Mouse (Mus musculus): Measurements from ENCODE around the gene Rcbtb2. TPM values are rescaled to one million over a fixed set of nuclear protein-coding genes. Genes with fewer than 3 reads are reported as not detected.

Rcbtb2 gene
- total RNA-seq, 2 experiments from 2014 or later = 35.9 to 69.2 TPM

GRCm38 (mm10) chr14:73143710-73144420, 21.0 kb downstream of the Rcbtb2 start:
- ATAC-seq (ENCODE audit: poor library complexity, severe bottlenecking) = peak; percentile 25; the same call in 1 of the 2 replicates

DNA sequence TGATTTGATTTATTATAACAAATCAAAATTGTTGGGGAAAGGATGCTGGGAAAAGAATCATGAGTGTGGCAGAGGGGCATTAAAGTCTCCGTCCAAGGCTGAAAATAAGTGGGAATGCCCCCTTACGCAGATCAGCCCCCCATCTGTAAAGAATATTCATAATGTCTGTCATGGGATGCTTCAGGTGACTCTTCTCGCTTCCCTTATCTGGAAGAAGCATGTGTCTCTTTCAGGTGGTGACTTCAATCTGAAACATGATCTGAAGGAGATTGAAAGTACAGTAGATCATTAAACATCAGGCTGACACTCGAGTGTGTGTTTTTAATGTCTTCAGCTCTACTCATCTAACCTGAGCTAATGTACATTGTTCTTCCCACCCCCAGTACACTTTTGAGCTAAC, 22.7 kb downstream of the Rcbtb2 start:
- no peak for ATAC-seq (ENCODE audit: poor library complexity, severe bottlenecking)

- ATAC-seq (ENCODE audit: poor library complexity, severe bottlenecking) = no peak
Measured at GRCm38 (mm10) chr14:73146721-73147120, 23.9 kb downstream of the Rcbtb2 start.

GRCm38 (mm10) chr14:73148125-73148524, 25.3 kb downstream of the Rcbtb2 start:
- ATAC-seq (ENCODE audit: poor library complexity, severe bottlenecking) = no peak

DNA sequence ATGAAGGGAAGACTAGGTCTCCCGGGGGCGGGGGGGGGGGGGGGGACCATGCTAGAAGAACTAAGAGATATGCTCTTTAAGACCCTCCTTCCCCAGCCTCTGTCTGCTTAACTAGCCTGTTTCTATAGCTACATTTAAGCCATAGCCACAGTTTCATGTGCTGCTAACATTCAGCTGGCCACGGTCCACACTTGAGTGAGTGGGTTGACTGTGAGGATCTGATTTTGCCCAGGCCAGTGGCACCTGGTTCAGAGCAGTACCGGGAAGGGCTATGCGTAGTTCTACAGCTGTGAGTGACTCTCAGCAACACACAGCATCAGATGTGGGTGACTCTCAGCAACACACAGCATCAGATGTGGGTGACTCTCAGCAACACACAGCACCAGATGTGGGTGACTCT, 38.5 kb downstream of the Rcbtb2 start:
- no peak for ATAC-seq (ENCODE audit: poor library complexity, severe bottlenecking)

- ATAC-seq (ENCODE audit: poor library complexity, severe bottlenecking) = peak; percentile 94
Measured at GRCm38 (mm10) chr14:73162192-73162800, 39.5 kb downstream of the Rcbtb2 start.

- ATAC-seq (ENCODE audit: poor library complexity, severe bottlenecking) = peak; percentile 33; the same call in 1 of the 2 replicates
Measured at GRCm38 (mm10) chr14:73163363-73163998, 40.6 kb downstream of the Rcbtb2 start.

- no peak for ATAC-seq (ENCODE audit: poor library complexity, severe bottlenecking)
Measured at GRCm38 (mm10) chr14:73165136-73165535, 42.3 kb downstream of the Rcbtb2 start.

DNA sequence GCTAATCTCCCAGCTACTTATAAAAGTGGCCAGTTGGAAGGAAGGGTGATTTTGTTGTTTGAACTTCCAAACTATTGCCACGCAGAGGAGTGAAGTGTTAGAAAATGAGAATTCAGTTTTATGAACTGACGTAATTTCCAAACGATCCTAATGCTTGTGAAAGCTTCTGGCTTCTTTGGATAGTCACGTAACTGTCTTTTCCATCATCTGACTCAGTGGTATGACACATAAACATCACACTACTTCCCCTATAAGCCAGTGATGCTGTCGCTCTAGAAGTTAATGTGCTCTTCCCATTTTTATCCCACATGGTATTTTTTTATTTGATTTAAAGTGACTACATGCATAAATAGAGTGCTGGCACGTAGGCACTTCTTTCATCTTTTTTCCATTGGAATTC, 45.8 kb downstream of the Rcbtb2 start:
- peak; percentile 56 for ATAC-seq (ENCODE audit: poor library complexity, severe bottlenecking)

- ATAC-seq (ENCODE audit: poor library complexity, severe bottlenecking) = no peak
Measured at GRCm38 (mm10) chr14:73169926-73170844, 47.3 kb downstream of the Rcbtb2 start.

- peak; percentile 60 for ATAC-seq (ENCODE audit: poor library complexity, severe bottlenecking)
Measured at GRCm38 (mm10) chr14:73172196-73173011, 49.6 kb downstream of the Rcbtb2 start.

- no peak for ATAC-seq (ENCODE audit: poor library complexity, severe bottlenecking)
Measured at GRCm38 (mm10) chr14:73173662-73174061, 50.8 kb downstream of the Rcbtb2 start.

GRCm38 (mm10) chr14:73174091-73174995, 51.5 kb downstream of the Rcbtb2 start:
- ATAC-seq (ENCODE audit: poor library complexity, severe bottlenecking) = no peak

- no peak for ATAC-seq (ENCODE audit: poor library complexity, severe bottlenecking)
Measured at GRCm38 (mm10) chr14:73175031-73175430, 52.2 kb downstream of the Rcbtb2 start.

DNA sequence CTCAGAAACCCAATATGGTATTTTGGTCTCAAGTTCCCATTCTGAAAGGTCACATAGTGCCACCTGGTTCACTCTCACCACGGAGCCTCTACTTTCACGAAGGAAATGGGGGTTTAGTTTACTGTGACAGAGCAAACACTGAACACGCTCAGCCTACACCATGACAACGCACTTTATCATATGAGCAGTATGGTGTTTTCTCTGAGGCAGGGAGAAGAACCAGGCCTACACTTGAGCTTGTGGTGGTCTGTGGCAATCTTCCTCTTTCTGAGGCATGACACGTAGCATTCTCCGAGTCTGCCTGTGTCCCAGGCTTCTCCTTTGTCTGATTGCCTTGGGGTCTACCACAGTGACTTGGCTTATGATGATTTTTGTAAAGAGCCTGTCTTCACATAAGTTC, 53.0 kb downstream of the Rcbtb2 start:
- peak; percentile 85 for ATAC-seq (ENCODE audit: poor library complexity, severe bottlenecking)

- ATAC-seq (ENCODE audit: poor library complexity, severe bottlenecking) = no peak
Measured at GRCm38 (mm10) chr14:73176266-73176665, 53.4 kb downstream of the Rcbtb2 start.

DNA sequence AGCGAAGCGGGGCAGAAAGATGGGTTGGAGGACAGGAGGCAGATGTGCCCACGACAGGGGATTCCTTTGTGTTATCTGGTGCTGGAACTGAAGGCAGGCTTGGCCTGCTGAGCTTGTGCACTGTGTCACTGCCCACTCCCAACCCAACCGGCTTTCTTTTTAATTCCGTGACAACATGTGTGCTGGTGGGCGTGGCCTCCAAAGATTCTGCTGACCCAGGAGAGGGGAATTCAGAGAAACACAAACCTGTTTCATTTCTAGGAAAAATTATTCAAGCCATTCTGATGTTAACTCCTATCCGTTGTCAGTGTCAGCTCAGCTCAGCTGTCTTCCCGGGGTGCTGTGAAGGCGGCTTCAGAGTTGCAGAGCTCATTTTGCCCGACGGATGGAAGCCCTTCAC, 55.1 kb downstream of the Rcbtb2 start:
- no peak for ATAC-seq (ENCODE audit: poor library complexity, severe bottlenecking)

GRCm38 (mm10) chr14:73179221-73179681, 56.4 kb downstream of the Rcbtb2 start:
- no peak for ATAC-seq (ENCODE audit: poor library complexity, severe bottlenecking)

GRCm38 (mm10) chr14:73180671-73181070, 57.8 kb downstream of the Rcbtb2 start:
- peak; percentile 44 for ATAC-seq (ENCODE audit: poor library complexity, severe bottlenecking)
